Mouse (Mus musculus) stomach, postnatal 0 days (tissue): Measurements from ENCODE around the gene Eef1a2.

Experiments
- CTCF ChIP-seq: IDR thresholded peaks from 2 replicates; pipeline ENCODE4 v1.5.1; 2016; ENCODE audit warnings: antibody characterized with exemption, low read depth, mild to moderate bottlenecking, moderate library complexity
- EP300 ChIP-seq: optimal IDR thresholded peaks from 2 replicates; pipeline ENCODE3; 2016; ENCODE audit warnings: antibody characterized with exemption

GRCm38 (mm10) chr2:181178015-181178414 is 21.2 kb upstream of the Eef1a2 start:
- TF ChIP-seq EP300 (no peak), CTCF (no peak)
